Mouse (Mus musculus): ENCODE data around the gene Epb41l4b. TPM values are rescaled to one million over a fixed set of nuclear protein-coding genes. Genes with fewer than 3 reads are reported as not detected.

Gene Epb41l4b
- 7.3 and 8.8 TPM in 2 replicates for polyA plus RNA-seq (2012; rRNA removed)

GRCm38 (mm10) chr4:57143026-57143937, at the start of gene Epb41l4b:
Epb41l4b (minus strand) TSS chr4:57143437.

GRCm38 (mm10) chr4:56990215-56990584, 153.0 kb downstream of the Epb41l4b start, which contains the start of gene Frrs1l:
Frrs1l (minus strand) TSS chr4:56990391.

GRCm38 (mm10) chr4:56946641-56947640, 196.3 kb downstream of the Epb41l4b start, which contains the start of gene Tmem245:
Tmem245 (minus strand) TSS chr4:56947437.

Other genes starting within 250 kb of the Epb41l4b start
- 10.7 and 11.0 TPM in 2 replicates for gene Tmem245, start 196.0 kb downstream of the Epb41l4b start, polyA plus RNA-seq (2012; rRNA removed)
- gene Frrs1l, start 153.0 kb downstream of the Epb41l4b start, polyA plus RNA-seq (2012; rRNA removed), result 19.6 and 20.7 TPM in 2 replicates
- 3.8 and 5.4 TPM in 2 replicates for gene Ptpn3, start 158.4 kb upstream of the Epb41l4b start, polyA plus RNA-seq (2012; rRNA removed)

All from central nervous system, embryonic 18 days (tissue).